Mouse (Mus musculus): ENCODE data around the gene Prph2. TPM values are rescaled to one million over a fixed set of nuclear protein-coding genes. Genes with fewer than 3 reads are reported as not detected.

Gene Prph2
- polyA plus RNA-seq, 1 experiment from 2014 or later: not detected

GRCm38 (mm10) chr17:46932961-46933360 lies 22.7 kb downstream of the Prph2 start:
- Histone ChIP-seq H3K4me1 (no peaks in the 10 kb centered on the region), H3K4me3 (no peak overlapping the region), H3K9me3 (replicated peaks) (no peaks in the 10 kb centered on the region), H3K36me3 (ENCODE audit: poor library complexity, severe bottlenecking) (peaks cover 96% of the 10 kb centered on the region), H3K4me2 (no peak overlapping the region), H3K27ac (no peak overlapping the region), H3K9ac (no peak overlapping the region), H3K27me3 (no peaks in the 10 kb centered on the region)
- no peak for ATAC-seq
- 93% methylated on average over 5 of the region's 5 CpGs for WGBS

GRCm38 (mm10) chr17:46933557-46934348 lies 23.5 kb downstream of the Prph2 start:
- 85% methylated on average over 19 of the region's 19 CpGs for WGBS
- Histone ChIP-seq H3K9me3 (replicated peaks) (no peaks in the 10 kb centered on the region), H3K9ac (no peak overlapping the region), H3K4me2 (no peak overlapping the region), H3K27ac (no peak overlapping the region), H3K27me3 (no peaks in the 10 kb centered on the region), H3K4me3 (no peak overlapping the region), H3K36me3 (ENCODE audit: poor library complexity, severe bottlenecking) (peaks cover 98% of the 10 kb centered on the region), H3K4me1 (no peaks in the 10 kb centered on the region)
- 0 out of 2 replicates have a peak, but pooled peaks have one; percentile 51 for ATAC-seq

- WGBS: 95% methylated on average over 8 of the region's 8 CpGs
- peaks cover 99% of the 10 kb centered on the region for H3K36me3 ChIP-seq (ENCODE audit: poor library complexity, severe bottlenecking)
- ATAC-seq: no peak
These were observed 30.2 kb downstream of the Prph2 start for GRCm38 (mm10) chr17:46940461-46940860.

GRCm38 (mm10) chr17:46942421-46942820 lies 32.2 kb downstream of the Prph2 start:
- 95% methylated on average over 9 of the region's 9 CpGs for WGBS
- Histone ChIP-seq H3K27me3 (no peaks in the 10 kb centered on the region), H3K9me3 (replicated peaks) (no peaks in the 10 kb centered on the region), H3K27ac (no peak overlapping the region), H3K36me3 (ENCODE audit: poor library complexity, severe bottlenecking) (peaks cover 99% of the 10 kb centered on the region), H3K4me3 (no peak overlapping the region), H3K4me2 (no peak overlapping the region), H3K9ac (no peak overlapping the region), H3K4me1 (no peaks in the 10 kb centered on the region)
- ATAC-seq: no peak

More at GRCm38 (mm10) chr17:46940461-46940860, 30.2 kb downstream of the Prph2 start:
- H3K4me3 ChIP-seq: no peak overlapping the region
- no peak overlapping the region for H3K9ac ChIP-seq
- no peaks in the 10 kb centered on the region for H3K27me3 ChIP-seq
- no peak overlapping the region for H3K4me2 ChIP-seq
- no peak overlapping the region for H3K27ac ChIP-seq
- H3K9me3 ChIP-seq (replicated peaks): no peaks in the 10 kb centered on the region
- no peaks in the 10 kb centered on the region for H3K4me1 ChIP-seq

- no peak overlapping the region for H3K4me2 ChIP-seq
- ATAC-seq: no peak
- 92% methylated on average over 9 of the region's 9 CpGs for WGBS
- no peaks in the 10 kb centered on the region for H3K27me3 ChIP-seq
- H3K4me1 ChIP-seq: no peaks in the 10 kb centered on the region
- H3K36me3 ChIP-seq (ENCODE audit: poor library complexity, severe bottlenecking): peaks cover 82% of the 10 kb centered on the region
- no peak overlapping the region for H3K4me3 ChIP-seq
- H3K9ac ChIP-seq: no peak overlapping the region
- no peaks in the 10 kb centered on the region for H3K9me3 ChIP-seq (replicated peaks)
- no peak overlapping the region for H3K27ac ChIP-seq
These were observed 36.0 kb downstream of the Prph2 start for GRCm38 (mm10) chr17:46946276-46946675.

GRCm38 (mm10) chr17:46958045-46958444 lies 47.8 kb downstream of the Prph2 start:
- Histone ChIP-seq H3K27me3 (no peaks in the 10 kb centered on the region), H3K4me2 (no peak overlapping the region), H3K9ac (no peak overlapping the region), H3K4me1 (no peaks in the 10 kb centered on the region), H3K36me3 (ENCODE audit: poor library complexity, severe bottlenecking) (peaks cover 97% of the 10 kb centered on the region), H3K9me3 (replicated peaks) (no peaks in the 10 kb centered on the region), H3K27ac (no peak overlapping the region), H3K4me3 (no peak overlapping the region)
- no peak for ATAC-seq
- 85% methylated on average over 2 of the region's 2 CpGs for WGBS

- WGBS: 93% methylated on average over 10 of the region's 10 CpGs
These were observed 50.0 kb downstream of the Prph2 start for GRCm38 (mm10) chr17:46960216-46960615.

GRCm38 (mm10) chr17:46962153-46962552 lies 51.9 kb downstream of the Prph2 start:
- Histone ChIP-seq H3K27ac (no peak overlapping the region), H3K4me2 (no peak overlapping the region), H3K4me1 (no peaks in the 10 kb centered on the region), H3K4me3 (no peak overlapping the region), H3K9ac (no peak overlapping the region), H3K9me3 (replicated peaks) (no peaks in the 10 kb centered on the region), H3K27me3 (no peaks in the 10 kb centered on the region), H3K36me3 (ENCODE audit: poor library complexity, severe bottlenecking) (peaks cover 99% of the 10 kb centered on the region)
- ATAC-seq: no peak
- WGBS: 90% methylated on average over 3 of the region's 3 CpGs

More at GRCm38 (mm10) chr17:46960216-46960615, 50.0 kb downstream of the Prph2 start:
- H3K9ac ChIP-seq: no peak overlapping the region
- H3K9me3 ChIP-seq (replicated peaks): no peaks in the 10 kb centered on the region
- H3K4me1 ChIP-seq: no peaks in the 10 kb centered on the region
- H3K36me3 ChIP-seq (ENCODE audit: poor library complexity, severe bottlenecking): peaks cover 98% of the 10 kb centered on the region
- no peaks in the 10 kb centered on the region for H3K27me3 ChIP-seq
- no peak overlapping the region for H3K4me3 ChIP-seq
- ATAC-seq: no peak
- no peak overlapping the region for H3K27ac ChIP-seq
- no peak overlapping the region for H3K4me2 ChIP-seq

GRCm38 (mm10) chr17:46963186-46963585 lies 52.9 kb downstream of the Prph2 start:
- Histone ChIP-seq H3K9me3 (replicated peaks) (no peaks in the 10 kb centered on the region), H3K27me3 (no peaks in the 10 kb centered on the region), H3K4me3 (no peak overlapping the region), H3K4me2 (no peak overlapping the region), H3K36me3 (ENCODE audit: poor library complexity, severe bottlenecking) (peaks cover 99% of the 10 kb centered on the region), H3K4me1 (no peaks in the 10 kb centered on the region), H3K27ac (no peak overlapping the region), H3K9ac (no peak overlapping the region)
- ATAC-seq: no peak
- 91% methylated on average over 13 of the region's 13 CpGs for WGBS

GRCm38 (mm10) chr17:46966892-46967291 lies 56.6 kb downstream of the Prph2 start:
- peaks cover 99% of the 10 kb centered on the region for H3K36me3 ChIP-seq (ENCODE audit: poor library complexity, severe bottlenecking)
- no peaks in the 10 kb centered on the region for H3K4me1 ChIP-seq
- ATAC-seq: no peak
- 91% methylated on average over 14 of the region's 14 CpGs for WGBS
- H3K9ac ChIP-seq: no peak overlapping the region
- no peak overlapping the region for H3K27ac ChIP-seq
- no peaks in the 10 kb centered on the region for H3K27me3 ChIP-seq
- no peak overlapping the region for H3K4me3 ChIP-seq
- H3K9me3 ChIP-seq (replicated peaks): no peaks in the 10 kb centered on the region
- H3K4me2 ChIP-seq: no peak overlapping the region

- Histone ChIP-seq H3K9me3 (replicated peaks) (no peaks in the 10 kb centered on the region), H3K4me3 (no peak overlapping the region), H3K36me3 (ENCODE audit: poor library complexity, severe bottlenecking) (peaks cover 96% of the 10 kb centered on the region), H3K4me1 (no peaks in the 10 kb centered on the region), H3K4me2 (no peak overlapping the region), H3K27me3 (no peaks in the 10 kb centered on the region), H3K9ac (no peak overlapping the region), H3K27ac (no peak overlapping the region)
- ATAC-seq: no peak
- 93% methylated on average over 7 of the region's 7 CpGs for WGBS
These were observed 62.3 kb downstream of the Prph2 start for GRCm38 (mm10) chr17:46972603-46973002.
